Mouse (Mus musculus): ENCODE data around the gene Slc29a3. TPM values are rescaled to one million over a fixed set of nuclear protein-coding genes. Genes with fewer than 3 reads are reported as not detected.

Slc29a3 gene
- polyA plus RNA-seq, 1 experiment, result 9.9 TPM

- TF ChIP-seq CTCF (IDR thresholded peaks at IDR 0.05; ENCODE audit: borderline replicate concordance, insufficient read depth, low read depth, low read length) (peak; percentile 91), POLR2A (IDR thresholded peaks at IDR 0.05; ENCODE audit: borderline replicate concordance, insufficient read depth, low read length) (no peak)
- Histone ChIP-seq H3K27me3 (ENCODE audit: control insufficient read depth, insufficient read depth, low read length) (no peaks in the 10 kb centered on the region), H3K4me1 (ENCODE audit: control insufficient read depth, insufficient read depth, low read length) (no peaks in the 10 kb centered on the region), H3K4me3 (replicated peaks; ENCODE audit: insufficient read depth, low read depth, low read length) (no peak overlapping the region), H3K27ac (ENCODE audit: insufficient read depth, low read length) (no peak overlapping the region)
- WGBS, result 3% methylated on average over 14 of the region's 14 CpGs
- DNase-seq, result peak; percentile 92 to 93
These were observed 7.8 kb upstream of the Slc29a3 start for GRCm38 (mm10) chr10:60760377-60760776.

GRCm38 (mm10) chr10:60756992-60757391 is 4.4 kb upstream of the Slc29a3 start:
- Histone ChIP-seq H3K27ac (ENCODE audit: insufficient read depth, low read length) (no peak overlapping the region), H3K27me3 (ENCODE audit: control insufficient read depth, insufficient read depth, low read length) (no peaks in the 10 kb centered on the region), H3K4me1 (ENCODE audit: control insufficient read depth, insufficient read depth, low read length) (no peaks in the 10 kb centered on the region; the same call in 1 of the 2 replicates), H3K4me3 (replicated peaks; ENCODE audit: insufficient read depth, low read depth, low read length) (no peak overlapping the region)
- TF ChIP-seq POLR2A (IDR thresholded peaks at IDR 0.05; ENCODE audit: borderline replicate concordance, insufficient read depth, low read length) (no peak), CTCF (IDR thresholded peaks at IDR 0.05; ENCODE audit: borderline replicate concordance, insufficient read depth, low read depth, low read length) (peak; percentile 76)
- 3% methylated on average over 7 of the region's 7 CpGs for WGBS
- peak; percentile 68 to 71 for DNase-seq

- TF ChIP-seq CTCF (IDR thresholded peaks at IDR 0.05; ENCODE audit: borderline replicate concordance, insufficient read depth, low read depth, low read length) (no peak), POLR2A (IDR thresholded peaks at IDR 0.05; ENCODE audit: borderline replicate concordance, insufficient read depth, low read length) (no peak)
These were observed 3.6 kb upstream of the Slc29a3 start for GRCm38 (mm10) chr10:60756146-60756545.

GRCm38 (mm10) chr10:60753941-60754340 is 1.3 kb upstream of the Slc29a3 start:
- H3K27ac ChIP-seq (ENCODE audit: insufficient read depth, low read length), result no peak overlapping the region
- no peak for DNase-seq
- H3K27me3 ChIP-seq (ENCODE audit: control insufficient read depth, insufficient read depth, low read length), result no peaks in the 10 kb centered on the region
- no peak overlapping the region for H3K4me3 ChIP-seq (replicated peaks; ENCODE audit: insufficient read depth, low read depth, low read length)
- no peak for TF ChIP-seq POLR2A (IDR thresholded peaks at IDR 0.05; ENCODE audit: borderline replicate concordance, insufficient read depth, low read length)
- TF ChIP-seq CTCF (IDR thresholded peaks at IDR 0.05; ENCODE audit: borderline replicate concordance, insufficient read depth, low read depth, low read length), result no peak
- WGBS, result 75% methylated on average over 8 of the region's 8 CpGs
- no peaks in the 10 kb centered on the region; the same call in 1 of the 2 replicates for H3K4me1 ChIP-seq (ENCODE audit: control insufficient read depth, insufficient read depth, low read length)

More at GRCm38 (mm10) chr10:60756146-60756545, 3.6 kb upstream of the Slc29a3 start:
- Histone ChIP-seq H3K27ac (ENCODE audit: insufficient read depth, low read length) (no peak overlapping the region), H3K4me3 (replicated peaks; ENCODE audit: insufficient read depth, low read depth, low read length) (no peak overlapping the region), H3K27me3 (ENCODE audit: control insufficient read depth, insufficient read depth, low read length) (no peaks in the 10 kb centered on the region), H3K4me1 (ENCODE audit: control insufficient read depth, insufficient read depth, low read length) (no peaks in the 10 kb centered on the region; the same call in 1 of the 2 replicates)
- DNase-seq, result no peak

- no peak overlapping the region for H3K27ac ChIP-seq (ENCODE audit: insufficient read depth, low read length)
- no peak for DNase-seq
- no peak overlapping the region for H3K4me3 ChIP-seq (replicated peaks; ENCODE audit: insufficient read depth, low read depth, low read length)
- no peaks in the 10 kb centered on the region for H3K27me3 ChIP-seq (ENCODE audit: control insufficient read depth, insufficient read depth, low read length)
- 82% methylated on average over 9 of the region's 9 CpGs for WGBS
- no peaks in the 10 kb centered on the region; the same call in 1 of the 2 replicates for H3K4me1 ChIP-seq (ENCODE audit: control insufficient read depth, insufficient read depth, low read length)
- TF ChIP-seq POLR2A (IDR thresholded peaks at IDR 0.05; ENCODE audit: borderline replicate concordance, insufficient read depth, low read length) (no peak), CTCF (IDR thresholded peaks at IDR 0.05; ENCODE audit: borderline replicate concordance, insufficient read depth, low read depth, low read length) (no peak)
These were observed 667 bp upstream of the Slc29a3 start for GRCm38 (mm10) chr10:60753261-60753660.

- Histone ChIP-seq H3K27me3 (ENCODE audit: control insufficient read depth, insufficient read depth, low read length) (no peaks in the 10 kb centered on the region), H3K4me1 (ENCODE audit: control insufficient read depth, insufficient read depth, low read length) (no peaks in the 10 kb centered on the region; the same call in 1 of the 2 replicates), H3K27ac (ENCODE audit: insufficient read depth, low read length) (no peak overlapping the region), H3K4me3 (replicated peaks; ENCODE audit: insufficient read depth, low read depth, low read length) (no peak overlapping the region)
- WGBS, result 81% methylated on average over 6 of the region's 6 CpGs
- DNase-seq, result no peak
- TF ChIP-seq POLR2A (IDR thresholded peaks at IDR 0.05; ENCODE audit: borderline replicate concordance, insufficient read depth, low read length) (no peak), CTCF (IDR thresholded peaks at IDR 0.05; ENCODE audit: borderline replicate concordance, insufficient read depth, low read depth, low read length) (no peak)
These were observed 4.9 kb downstream of the Slc29a3 start for GRCm38 (mm10) chr10:60747667-60748212.

GRCm38 (mm10) chr10:60746512-60746911 is 6.1 kb downstream of the Slc29a3 start:
- H3K4me1 ChIP-seq (ENCODE audit: control insufficient read depth, insufficient read depth, low read length), result no peaks in the 10 kb centered on the region
- TF ChIP-seq POLR2A (IDR thresholded peaks at IDR 0.05; ENCODE audit: borderline replicate concordance, insufficient read depth, low read length) (no peak), CTCF (IDR thresholded peaks at IDR 0.05; ENCODE audit: borderline replicate concordance, insufficient read depth, low read depth, low read length) (no peak)
- 89% methylated on average over 2 of the region's 2 CpGs for WGBS
- no peak overlapping the region for H3K27ac ChIP-seq (ENCODE audit: insufficient read depth, low read length)
- no peak overlapping the region for H3K4me3 ChIP-seq (replicated peaks; ENCODE audit: insufficient read depth, low read depth, low read length)
- no peaks in the 10 kb centered on the region for H3K27me3 ChIP-seq (ENCODE audit: control insufficient read depth, insufficient read depth, low read length)
- DNase-seq, result no peak

- DNase-seq, result no peak
- 89% methylated on average over 14 of the region's 14 CpGs for WGBS
These were observed 7.9 kb downstream of the Slc29a3 start for GRCm38 (mm10) chr10:60744543-60745290.

More at GRCm38 (mm10) chr10:60744543-60745290, 7.9 kb downstream of the Slc29a3 start:
- Histone ChIP-seq H3K27me3 (ENCODE audit: control insufficient read depth, insufficient read depth, low read length) (no peaks in the 10 kb centered on the region), H3K4me3 (replicated peaks; ENCODE audit: insufficient read depth, low read depth, low read length) (no peak overlapping the region), H3K27ac (ENCODE audit: insufficient read depth, low read length) (no peak overlapping the region), H3K4me1 (ENCODE audit: control insufficient read depth, insufficient read depth, low read length) (no peaks in the 10 kb centered on the region; the same call in 1 of the 2 replicates)
- TF ChIP-seq POLR2A (IDR thresholded peaks at IDR 0.05; ENCODE audit: borderline replicate concordance, insufficient read depth, low read length) (no peak), CTCF (IDR thresholded peaks at IDR 0.05; ENCODE audit: borderline replicate concordance, insufficient read depth, low read depth, low read length) (no peak)
